Mouse (Mus musculus): Measurements from ENCODE around the gene Mbd3. TPM values are rescaled to one million over a fixed set of nuclear protein-coding genes. Genes with fewer than 3 reads are reported as not detected.

Gene Mbd3
- total RNA-seq, 2 experiments from 2014 or later: 10.5 to 38.4 TPM

DNA sequence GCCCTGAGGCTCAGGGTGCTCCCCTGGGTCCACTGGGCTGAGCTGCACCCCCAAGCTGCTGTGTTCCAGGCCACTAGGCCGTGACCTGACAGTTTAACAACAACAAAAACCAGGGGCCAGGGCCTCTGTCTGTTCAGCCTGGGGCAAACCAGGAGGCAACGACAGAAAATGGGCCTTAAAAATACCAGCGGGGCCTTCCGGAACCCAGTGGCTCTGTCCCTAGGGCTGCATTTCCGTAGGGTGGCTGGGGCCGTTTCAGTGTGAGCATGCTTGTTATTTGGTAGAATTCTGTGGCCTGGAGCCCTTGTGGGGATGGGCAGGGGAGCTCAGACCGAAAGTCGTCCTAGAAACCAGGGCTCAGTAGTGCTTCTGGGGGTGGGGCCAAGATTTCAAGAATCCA lies 30.4 kb upstream of the Mbd3 start:
- ATAC-seq (replicated peaks; ENCODE audit: low FRiP score, poor library complexity, severe bottlenecking): no peak

DNA sequence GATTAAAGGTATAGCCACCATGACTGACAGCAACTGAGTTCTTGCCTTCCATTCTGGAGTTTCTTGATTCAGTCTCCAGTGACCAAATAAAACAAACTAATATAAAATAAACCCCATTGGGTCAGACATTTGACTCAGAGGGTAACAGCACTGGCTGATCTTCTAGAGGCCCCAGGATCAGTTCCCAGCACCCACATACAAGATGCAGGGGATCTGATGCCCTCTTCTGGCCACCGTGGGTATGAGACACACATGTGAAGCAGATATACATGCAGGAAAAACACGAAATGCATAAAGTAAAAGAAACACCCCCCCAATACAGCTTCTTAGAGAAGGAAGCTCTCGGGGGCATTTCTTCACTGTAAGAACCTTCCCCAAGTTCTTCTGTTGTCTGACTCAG lies 25.7 kb upstream of the Mbd3 start:
- ATAC-seq (replicated peaks; ENCODE audit: low FRiP score, poor library complexity, severe bottlenecking): no peak

DNA sequence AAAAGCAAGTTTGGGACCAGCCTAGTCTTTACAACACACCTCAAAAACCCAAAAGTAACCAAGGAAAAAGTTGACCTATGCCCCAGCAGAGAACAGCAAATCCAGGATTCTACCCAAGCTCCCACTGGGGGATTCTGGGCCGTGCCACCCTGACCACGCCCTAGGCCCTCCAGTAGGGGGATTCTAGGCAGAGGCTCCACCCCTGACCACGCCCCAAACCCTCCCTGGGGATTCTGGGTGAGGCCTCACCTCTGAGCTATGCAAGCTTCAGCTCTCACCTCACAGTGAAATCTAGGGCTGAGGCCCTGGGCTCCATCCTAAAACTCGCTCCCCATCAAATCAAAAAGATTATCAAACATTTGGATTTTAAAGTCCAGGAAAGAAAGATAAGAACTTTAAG lies 24.2 kb upstream of the Mbd3 start:
- peak; percentile 55 for ATAC-seq (replicated peaks; ENCODE audit: low FRiP score, poor library complexity, severe bottlenecking)

DNA sequence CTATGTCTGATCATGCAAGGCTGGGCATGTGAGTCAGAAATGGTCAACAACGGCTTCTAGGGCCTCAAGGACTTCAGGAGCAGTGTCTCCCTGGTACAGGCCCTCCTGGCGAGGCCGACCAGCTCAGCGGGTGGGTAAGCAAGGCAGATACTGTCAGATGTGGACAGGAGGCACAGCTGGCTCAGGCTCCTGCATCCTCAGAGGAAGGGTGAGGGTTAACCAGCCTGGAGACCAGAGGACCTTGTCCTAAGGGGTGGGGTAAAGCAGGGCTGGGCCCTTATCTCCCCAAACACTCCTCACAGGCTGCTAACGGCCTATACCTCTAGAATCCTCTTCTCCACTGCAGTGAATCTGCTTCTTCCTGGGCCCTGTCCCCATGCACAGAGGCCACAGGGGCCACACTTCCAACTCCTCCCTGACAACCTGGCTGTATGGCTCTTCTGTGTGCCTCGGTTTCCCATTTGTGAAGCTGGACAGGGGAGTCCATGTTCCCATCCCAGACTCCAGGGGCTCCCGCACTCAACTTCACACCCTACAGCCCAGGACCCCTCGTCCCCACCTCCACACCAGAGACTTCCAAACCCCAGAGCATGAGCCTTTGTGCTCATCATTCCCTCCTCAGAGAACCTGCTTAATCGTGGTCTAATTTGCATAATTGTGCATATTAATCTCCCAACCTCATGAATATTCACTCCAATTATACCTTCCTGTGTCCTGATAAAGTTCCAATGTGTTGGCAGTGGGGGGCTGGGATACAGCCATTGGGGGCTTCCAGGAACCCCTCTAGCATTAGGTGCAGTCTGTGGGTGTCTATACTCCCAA lies 22.5 kb upstream of the Mbd3 start:
- ATAC-seq (replicated peaks; ENCODE audit: low FRiP score, poor library complexity, severe bottlenecking): peak; percentile 78

DNA sequence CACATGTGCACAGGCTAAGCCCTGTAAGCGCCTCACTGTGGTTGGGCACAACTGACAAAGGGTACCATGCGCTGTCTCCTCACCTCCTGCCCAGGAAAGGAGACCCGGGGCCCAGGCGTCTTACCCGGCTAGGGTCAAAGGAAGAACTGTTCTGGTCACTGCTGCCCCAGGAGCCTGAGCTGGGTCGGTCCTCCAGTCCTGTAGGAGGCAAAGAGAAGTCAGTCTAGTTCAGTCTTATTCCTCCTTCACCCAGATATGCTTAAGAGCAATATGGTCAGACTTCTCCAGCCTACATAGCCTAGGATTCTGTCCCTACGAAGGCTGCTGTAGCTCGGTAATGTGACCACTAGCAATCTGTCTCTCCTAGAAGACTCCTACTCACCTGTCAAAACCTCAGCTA lies 21.9 kb upstream of the Mbd3 start:
- ATAC-seq (replicated peaks; ENCODE audit: low FRiP score, poor library complexity, severe bottlenecking): no peak

DNA sequence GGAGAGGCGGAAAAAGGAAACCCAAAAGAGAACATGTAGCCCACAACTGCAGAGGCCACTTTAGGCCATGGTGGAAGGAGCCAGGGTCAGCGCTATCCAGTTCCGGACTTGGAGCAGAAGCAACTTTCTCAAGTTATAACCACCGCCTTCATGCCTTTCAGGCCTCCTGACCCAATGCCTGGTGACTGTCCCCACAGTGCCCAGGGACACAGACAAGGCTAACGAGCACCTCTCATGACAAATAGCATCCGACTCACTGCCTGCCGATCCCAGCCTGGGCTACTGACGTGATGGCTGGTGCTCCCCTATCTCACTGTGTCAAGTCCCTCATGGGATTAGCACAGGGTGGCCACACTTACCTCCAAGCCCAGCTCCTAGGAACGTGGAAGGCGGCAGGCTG lies 21.4 kb upstream of the Mbd3 start:
- ATAC-seq (replicated peaks; ENCODE audit: low FRiP score, poor library complexity, severe bottlenecking): no peak

DNA sequence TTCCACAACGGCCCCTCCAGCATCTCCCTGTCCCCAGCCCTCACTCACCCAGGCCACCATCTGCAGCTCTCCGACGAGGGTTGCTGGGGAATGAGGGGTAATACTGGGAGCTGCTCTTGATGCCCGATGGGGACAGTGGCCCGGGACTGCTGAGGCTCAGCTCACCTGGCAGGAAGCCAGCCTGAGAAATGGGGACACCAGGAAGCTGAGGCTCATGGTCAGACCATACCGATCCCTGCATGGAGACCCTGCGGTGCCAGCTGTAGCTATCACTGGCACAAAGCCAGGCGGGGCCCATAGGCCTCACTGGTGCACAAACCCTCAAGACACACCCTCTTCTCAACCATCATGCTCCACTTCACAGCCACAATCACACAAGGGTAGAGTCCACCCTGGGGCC lies 20.1 kb upstream of the Mbd3 start:
- ATAC-seq (replicated peaks; ENCODE audit: low FRiP score, poor library complexity, severe bottlenecking): no peak

DNA sequence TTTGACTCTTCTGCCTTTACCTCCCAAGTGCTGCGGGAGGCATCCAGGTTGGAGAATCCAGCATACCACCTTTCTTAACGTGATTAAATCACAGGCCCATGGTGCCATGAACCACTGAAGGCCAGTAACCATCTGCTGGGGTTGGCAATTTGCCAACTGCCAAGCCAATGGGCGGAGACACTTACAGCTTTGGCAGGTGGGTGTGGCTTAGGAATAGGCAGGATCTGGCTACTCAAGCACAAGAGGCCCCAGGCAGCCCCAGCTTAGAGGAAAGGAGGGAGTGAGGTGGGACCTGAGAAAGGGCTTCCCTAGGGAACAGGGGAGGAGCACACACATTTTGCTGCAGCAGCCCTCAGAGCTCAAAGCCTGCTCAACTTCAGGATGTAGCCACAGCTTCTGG lies 19.0 kb upstream of the Mbd3 start:
- ATAC-seq (replicated peaks; ENCODE audit: low FRiP score, poor library complexity, severe bottlenecking): peak; percentile 51

DNA sequence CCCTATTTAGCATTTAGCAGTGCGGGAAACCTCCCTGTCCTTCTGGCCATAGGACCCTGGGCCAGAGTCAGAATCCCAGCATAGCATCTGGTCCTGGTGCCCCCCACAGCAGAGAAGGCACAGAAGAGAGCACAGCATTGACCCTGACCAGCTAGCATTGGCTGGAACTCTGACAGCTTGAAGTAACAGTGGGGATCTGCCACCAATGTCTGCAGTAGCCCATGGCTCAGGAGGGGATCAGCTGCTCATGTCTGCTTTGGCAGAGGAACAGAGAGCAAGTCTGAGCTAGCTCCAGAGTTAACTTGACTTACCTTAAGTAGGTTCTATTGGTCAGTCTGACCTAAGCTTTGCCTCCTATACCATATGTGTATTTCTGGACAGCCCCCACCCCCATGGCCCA lies 18.5 kb upstream of the Mbd3 start:
- no peak for ATAC-seq (replicated peaks; ENCODE audit: low FRiP score, poor library complexity, severe bottlenecking)

DNA sequence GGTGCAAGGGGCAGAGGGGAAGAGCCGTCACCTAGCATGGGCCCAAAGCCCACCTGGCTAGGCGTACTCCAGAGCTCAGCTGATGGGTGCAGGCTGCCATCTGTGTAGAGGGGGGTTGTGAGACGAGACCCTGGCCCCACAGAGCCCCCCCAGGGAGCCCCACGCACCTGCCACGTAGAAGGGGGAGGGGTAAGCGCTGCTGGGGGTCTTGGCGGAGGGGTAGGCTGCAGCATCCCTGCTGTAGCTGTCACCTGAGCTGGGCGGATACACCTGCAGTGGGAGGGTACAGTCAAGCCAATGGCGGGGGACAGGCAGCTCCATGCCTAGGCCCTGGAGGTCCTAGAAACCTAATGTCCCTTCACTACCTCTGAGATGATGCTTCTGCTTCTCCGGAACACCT lies 18.0 kb upstream of the Mbd3 start:
- ATAC-seq (replicated peaks; ENCODE audit: low FRiP score, poor library complexity, severe bottlenecking): no peak

DNA sequence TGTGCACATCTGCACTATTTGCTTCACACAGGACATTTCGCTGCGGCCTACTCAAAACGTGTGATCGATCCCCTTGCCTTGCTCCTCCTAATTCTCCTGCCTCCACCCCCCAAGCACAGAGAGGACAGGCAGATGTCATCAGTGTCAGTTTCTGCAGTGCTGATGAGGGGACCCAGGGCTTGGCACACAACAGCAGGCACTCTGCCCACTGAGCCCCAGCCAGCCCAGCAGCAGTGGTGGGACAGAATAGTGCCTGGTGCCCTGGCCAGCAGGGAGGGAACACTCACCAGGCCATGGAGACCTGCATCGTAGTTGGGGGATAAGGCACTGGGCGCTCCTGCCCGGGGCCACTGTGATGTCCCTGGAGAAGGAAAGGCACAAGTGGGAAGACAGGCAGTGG lies 16.2 kb upstream of the Mbd3 start:
- no peak for ATAC-seq (replicated peaks; ENCODE audit: low FRiP score, poor library complexity, severe bottlenecking)

DNA sequence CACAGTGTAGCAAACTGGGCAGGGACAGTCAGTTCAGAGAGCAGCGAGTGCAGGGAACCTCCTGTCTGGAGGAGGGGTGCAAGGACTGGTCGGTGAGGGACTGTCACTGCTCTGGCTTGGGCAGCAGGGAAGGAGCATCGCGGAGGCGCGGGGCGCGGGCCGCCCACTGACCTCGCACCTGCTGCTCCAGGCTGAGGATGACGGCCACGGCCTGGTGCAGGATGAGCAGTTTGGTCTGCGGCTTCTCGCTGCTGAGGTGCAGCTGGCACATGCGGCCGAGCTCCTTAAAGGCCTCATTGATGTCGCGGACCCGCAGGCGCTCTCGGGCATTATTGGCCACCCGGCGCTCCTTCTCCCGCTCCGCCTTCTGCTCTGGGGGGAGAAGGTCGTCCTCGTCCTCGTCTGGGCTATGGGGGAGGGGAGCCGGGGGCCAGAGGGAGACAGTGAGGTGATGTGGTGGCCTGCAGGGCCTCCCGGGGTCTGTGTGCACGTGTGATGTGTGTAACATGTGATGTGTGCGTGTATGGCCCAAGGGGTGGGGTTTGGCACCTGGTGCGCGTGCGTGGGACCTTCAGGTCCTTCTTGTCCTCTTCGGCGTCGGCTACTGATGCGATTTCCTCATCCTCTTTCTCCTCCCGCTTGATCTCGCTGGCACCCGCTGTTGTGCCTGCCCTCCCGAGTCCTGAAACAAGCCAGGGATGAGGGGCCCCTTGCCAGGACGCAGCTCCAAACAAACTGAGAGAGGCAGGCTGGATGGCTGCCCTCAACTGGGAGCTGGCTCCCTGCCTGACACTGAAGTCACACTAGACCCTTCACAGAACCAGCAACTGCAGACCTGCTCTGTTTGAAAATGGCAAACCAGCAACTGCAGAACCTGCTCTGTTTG lies 13.5 kb upstream of the Mbd3 start:
- no peak for ATAC-seq (replicated peaks; ENCODE audit: low FRiP score, poor library complexity, severe bottlenecking)

DNA sequence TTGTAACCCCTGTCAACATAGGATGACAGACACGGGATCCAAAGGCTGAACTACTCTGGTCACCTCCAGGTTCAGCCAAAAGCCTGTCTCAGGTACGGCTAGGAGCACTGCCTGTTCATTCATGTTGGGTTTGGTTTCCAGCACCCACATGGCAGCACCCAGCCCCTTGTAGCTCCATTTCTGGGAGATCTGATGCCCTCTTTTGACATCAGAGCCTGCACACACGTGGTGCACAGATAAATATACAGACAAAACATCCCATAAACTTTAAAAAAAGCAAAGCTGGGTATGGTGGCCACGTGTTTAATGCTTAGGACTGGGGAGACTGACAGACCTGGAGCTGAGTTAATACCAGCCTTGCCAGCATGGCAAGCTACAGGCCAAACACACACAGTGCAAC lies 8.6 kb upstream of the Mbd3 start:
- no peak for ATAC-seq (replicated peaks; ENCODE audit: low FRiP score, poor library complexity, severe bottlenecking)

DNA sequence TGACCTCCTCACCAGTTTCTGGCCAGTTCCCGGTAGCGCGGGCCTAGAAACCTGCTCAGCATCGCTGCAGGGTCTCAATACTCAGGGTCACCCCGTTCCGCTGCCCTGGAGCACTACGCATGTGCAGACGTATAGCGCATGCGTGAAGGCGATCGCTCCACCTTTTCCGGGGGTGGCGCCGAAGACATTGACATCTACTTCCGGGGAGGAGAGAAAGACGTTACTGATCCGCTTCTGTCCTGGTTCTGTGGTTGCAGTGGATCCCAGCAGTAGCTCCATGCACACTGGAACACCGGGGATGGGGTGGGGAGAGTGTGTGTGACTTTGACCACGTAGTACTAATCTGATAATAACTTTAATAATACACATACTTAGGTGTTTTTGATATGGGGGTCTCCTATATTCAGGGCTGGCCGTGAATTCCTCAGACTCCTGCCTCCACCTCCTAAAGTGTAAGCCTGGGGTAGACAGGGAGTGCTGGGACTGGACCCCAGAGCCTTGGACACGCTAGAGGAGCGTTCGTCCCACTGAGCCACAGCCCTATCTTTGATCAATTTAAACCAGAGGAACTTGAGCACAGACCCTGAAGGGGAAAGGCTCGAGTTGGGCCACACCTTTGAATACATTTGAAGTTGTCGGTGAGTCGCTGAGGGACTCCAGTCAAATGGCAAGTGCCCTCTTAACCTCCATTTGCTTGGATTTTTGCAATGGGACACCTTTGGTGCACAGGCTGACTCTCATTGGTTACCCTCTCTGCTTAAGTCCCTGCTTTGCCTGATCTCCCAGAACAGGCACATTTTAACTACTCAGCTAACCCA lies 7.5 kb upstream of the Mbd3 start, which contains the start of gene Uqcr11:
Gene Uqcr11, minus strand, starts transcription at position 147 of the 818 bp plus-strand sequence.
- peak; percentile 87 for ATAC-seq (replicated peaks; ENCODE audit: low FRiP score, poor library complexity, severe bottlenecking)

DNA sequence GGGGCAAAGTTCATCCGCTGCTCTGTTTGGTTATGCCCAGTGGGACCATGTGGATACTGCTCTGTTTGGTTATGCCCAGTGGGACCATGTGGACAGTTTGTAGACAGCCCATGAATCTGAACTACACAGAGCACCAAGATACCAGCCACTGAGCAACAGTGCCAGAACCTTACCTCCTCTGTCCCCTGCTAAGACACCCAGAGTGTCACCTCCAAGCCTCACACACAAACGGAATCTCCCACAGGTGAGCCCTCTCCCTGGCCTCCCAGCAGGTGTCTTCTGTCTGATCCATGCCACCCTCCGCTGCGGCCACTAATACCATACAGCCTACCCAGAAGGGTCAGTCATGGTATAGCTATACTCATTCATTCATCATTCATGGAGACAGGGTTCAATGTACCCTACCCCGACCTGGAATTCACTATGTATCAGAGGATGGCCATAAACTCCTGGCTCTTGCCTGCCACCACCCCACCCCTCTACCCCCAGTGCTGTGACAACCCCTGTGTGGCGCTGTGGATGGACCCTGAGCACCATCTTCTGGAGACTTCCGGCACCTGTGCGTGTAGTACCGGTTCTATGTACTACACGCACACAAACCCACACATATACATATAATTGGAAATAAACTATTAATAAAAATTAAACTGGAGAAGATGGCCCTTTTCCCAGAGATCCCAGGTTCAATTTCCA lies 6.3 kb upstream of the Mbd3 start:
- 0 out of 2 replicates have a peak, but pooled peaks have one; percentile 15 for ATAC-seq (replicated peaks; ENCODE audit: low FRiP score, poor library complexity, severe bottlenecking)

DNA sequence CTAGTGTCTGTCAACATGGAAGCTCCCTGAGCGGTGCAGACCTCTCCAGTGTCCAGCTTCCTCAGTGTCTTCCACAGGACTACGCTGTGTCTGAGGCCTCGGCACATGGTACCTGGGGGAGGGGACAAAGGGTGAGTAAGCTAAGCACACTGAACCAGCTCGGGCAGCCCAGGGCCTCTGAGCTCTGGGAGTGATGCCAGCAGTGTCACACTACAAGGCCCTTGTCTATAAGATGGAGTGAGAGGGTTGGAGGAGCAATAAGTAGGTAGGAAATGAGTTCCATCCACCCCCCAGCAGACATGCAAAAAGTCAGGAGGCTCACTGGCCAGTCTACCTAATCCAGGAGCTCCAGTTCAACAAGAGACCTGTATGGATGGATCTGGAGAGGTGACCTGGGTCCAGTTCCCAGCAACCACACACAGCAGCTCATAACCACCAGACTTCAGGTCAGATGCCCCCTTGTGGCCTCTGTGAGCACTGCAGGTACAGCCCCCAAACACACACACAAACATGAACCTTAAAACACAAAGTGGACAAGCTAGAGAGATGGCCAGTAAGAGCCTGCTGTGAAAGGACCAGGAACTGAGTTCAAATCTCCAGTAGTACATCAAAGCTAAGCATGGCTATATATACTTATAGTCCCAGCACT lies 3.8 kb upstream of the Mbd3 start:
- no peak for ATAC-seq (replicated peaks; ENCODE audit: low FRiP score, poor library complexity, severe bottlenecking)

DNA sequence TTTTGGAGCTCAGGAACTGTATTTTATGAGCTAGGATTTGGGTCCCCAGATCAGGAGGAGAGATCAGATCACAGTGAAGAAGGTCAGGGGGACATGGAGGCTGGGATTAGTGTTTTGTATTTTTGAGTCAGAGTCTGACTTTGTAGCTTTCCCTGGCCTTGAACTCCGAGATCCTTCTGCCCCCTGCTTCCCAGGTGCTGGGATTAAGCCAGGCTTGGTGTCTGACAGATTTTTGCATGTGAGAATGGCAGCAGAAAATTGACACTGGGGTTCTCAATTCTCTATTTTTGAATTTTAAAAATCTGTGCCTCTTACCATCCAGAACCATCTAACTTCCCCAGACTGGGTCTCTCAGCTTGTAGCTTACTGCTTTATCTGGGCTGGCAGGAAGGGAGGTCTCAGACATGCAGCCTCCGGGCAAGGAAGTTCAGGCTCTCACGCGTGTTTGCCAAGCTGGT lies 1.4 kb upstream of the Mbd3 start:
- no peak for ATAC-seq (replicated peaks; ENCODE audit: low FRiP score, poor library complexity, severe bottlenecking)

DNA sequence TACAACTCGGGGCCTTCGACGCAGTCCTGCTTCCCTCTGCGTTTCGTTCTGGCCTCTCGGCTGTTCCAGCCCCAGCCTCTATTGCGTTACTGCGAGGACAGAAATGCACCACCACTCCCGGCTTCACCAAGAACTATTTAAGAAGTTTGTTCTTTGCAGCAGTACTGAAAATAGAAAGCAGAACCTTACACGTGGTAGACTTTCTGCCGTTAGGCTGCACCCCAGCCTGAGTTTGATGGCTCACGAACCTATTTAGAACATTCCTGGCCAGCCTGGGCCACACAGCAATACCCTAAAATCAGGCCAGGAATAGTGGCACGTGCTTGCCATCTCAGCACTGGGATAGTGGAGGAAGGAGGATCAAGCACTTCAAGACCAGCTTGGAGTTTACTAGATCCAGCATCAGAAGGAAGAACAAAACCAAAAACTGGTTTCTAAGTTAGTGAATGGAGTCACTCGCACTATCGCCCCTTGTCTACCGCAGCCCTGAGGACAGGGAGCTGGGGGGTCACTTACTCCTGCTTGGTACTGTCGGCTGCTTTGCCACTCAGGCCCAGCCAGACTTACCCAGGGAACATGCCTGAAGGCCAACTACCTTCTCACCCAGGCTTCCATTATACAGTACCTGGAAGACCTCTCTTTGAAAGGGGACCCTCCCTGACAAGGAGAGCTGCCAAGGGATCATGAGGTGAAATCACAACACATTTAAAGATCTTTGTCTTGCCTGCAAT lies 788 bp upstream of the Mbd3 start:
- ATAC-seq (replicated peaks; ENCODE audit: low FRiP score, poor library complexity, severe bottlenecking): no peak; the same call in 1 of the 2 replicates
